Mouse (Mus musculus) hindbrain, embryonic 10.5 days (tissue): ENCODE data around the gene Rab11a. TPM values are rescaled to one million over a fixed set of nuclear protein-coding genes. Genes with fewer than 3 reads are reported as not detected.
"Not testable (repeated sequence)": the region's sequence is repeated elsewhere in the genome, so short reads cannot be mapped to it uniquely, and the experiment has no call there.

Experiments
- DNase-seq: peaks from one replicate; pipeline ENCODE4 v3.0.0-alpha.2; 2017; ENCODE audit warnings: low spot score
- H3K27ac ChIP-seq: fragments of 300-500 bp; sonication (generic); 2 replicates; pipeline ENCODE4 v1.5.1; 2016; ENCODE audit warnings: mild to moderate bottlenecking, moderate library complexity
- H3K27me3 ChIP-seq: fragments of 300-500 bp; sonication (generic); 2 replicates; pipeline ENCODE4 v1.6.1; 2016; ENCODE audit warnings: mild to moderate bottlenecking; ENCODE audit not compliant: poor library complexity, insufficient read depth, severe bottlenecking
- H3K36me3 ChIP-seq: fragments of 300-500 bp; sonication (generic); 2 replicates; pipeline ENCODE4 v1.6.1; 2016; ENCODE audit warnings: mild to moderate bottlenecking, moderate library complexity
- H3K4me1 ChIP-seq: fragments of 300-500 bp; sonication (generic); replicated peaks from 2 replicates; pipeline ENCODE4 v1.6.1; 2016; ENCODE audit warnings: mild to moderate bottlenecking
- H3K4me3 ChIP-seq: fragments of 300-500 bp; sonication (generic); 2 replicates; pipeline ENCODE4 v1.5.1; 2016; ENCODE audit warnings: mild to moderate bottlenecking, moderate library complexity
- H3K9me3 ChIP-seq: fragments of 300-500 bp; sonication (generic); 2 replicates; pipeline ENCODE4 v1.6.1; 2016; ENCODE audit warnings: mild to moderate bottlenecking, moderate library complexity
- WGBS: fragments of 180-500 bp; shearing (Covaris S2); methylation state at CpG from one replicate; pipeline ENCODE4 v1.1.7; 2016; 5-methylcytosine and 5-hydroxymethylcytosine counted together
- polyA plus RNA-seq: library from polyadenylated mRNA; unstranded; fragments of >200 nt; fragmentation: Nextera tagmentation; extraction: Ambion mirVana; gene quantifications from 2 replicates; pipeline ENCODE4 v1.2.1, GENCODE M21; 2016

Rab11a gene
- polyA plus RNA-seq, 1 experiment from 2014 or later = 299 TPM

- 15% methylated on average over 9 of the region's 9 CpGs for WGBS
- peak overlapping the region; percentile 93 for H3K27ac ChIP-seq
- no peaks in the 10 kb centered on the region for H3K9me3 ChIP-seq
- H3K27me3 ChIP-seq = no peaks in the 10 kb centered on the region
- H3K4me3 ChIP-seq = peak overlapping the region; percentile 97
- no peak for DNase-seq
- H3K36me3 ChIP-seq = no peaks in the 10 kb centered on the region
- peaks cover 9% of the 10 kb centered on the region for H3K4me1 ChIP-seq
Measured at GRCm38 (mm10) chr9:64736076-64736638, 1.4 kb downstream of the Rab11a start.

DNA sequence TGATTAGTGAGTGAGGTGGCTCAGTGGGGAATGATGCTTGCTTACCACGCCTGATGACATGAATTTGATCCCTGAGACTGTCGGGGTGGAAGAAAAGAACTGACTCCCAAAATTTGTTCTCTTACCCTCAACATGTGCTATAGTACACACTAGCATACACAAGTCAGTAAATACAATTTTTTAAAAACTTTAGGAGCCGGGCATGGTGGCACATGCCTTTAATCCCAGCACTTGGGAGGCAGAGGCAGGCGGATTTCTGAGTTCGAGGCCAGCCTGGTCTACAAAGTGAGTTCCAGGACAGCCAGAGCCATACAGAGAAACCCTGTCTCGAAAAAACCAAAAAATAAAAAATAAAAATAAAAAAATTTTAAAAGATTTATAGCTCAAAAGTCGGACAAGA is 2.6 kb downstream of the Rab11a start:
- not testable (repeated sequence) for H3K4me3 ChIP-seq, H3K27ac ChIP-seq, H3K36me3 ChIP-seq, DNase-seq, H3K9me3 ChIP-seq, H3K4me1 ChIP-seq, H3K27me3 ChIP-seq
- whole genome bisulfite sequencing = 90% methylated on average over 7 of the region's 7 CpGs

DNA sequence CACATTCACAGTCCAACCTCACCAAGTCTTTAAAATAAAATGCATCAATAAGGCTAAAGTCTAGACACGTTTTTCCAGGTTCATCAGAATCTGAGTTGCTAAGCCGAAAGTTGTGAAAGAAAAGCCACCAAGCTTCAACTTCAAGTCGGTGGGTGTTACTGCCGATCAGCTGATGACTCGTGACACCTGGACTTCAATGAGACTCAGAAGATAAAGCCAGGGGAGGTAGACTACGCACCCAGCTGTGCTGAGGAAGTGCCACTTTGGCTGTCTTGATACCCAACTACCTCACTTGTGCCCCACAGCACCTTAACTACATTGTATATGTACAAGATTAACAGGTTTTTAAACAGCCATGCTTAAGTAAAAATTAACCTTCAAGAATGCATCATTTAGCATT is 3.4 kb downstream of the Rab11a start:
- Histone ChIP-seq H3K4me3 (no peak overlapping the region), H3K27ac (no peak overlapping the region), H3K27me3 (no peaks in the 10 kb centered on the region), H3K36me3 (no peaks in the 10 kb centered on the region), H3K4me1 (peaks cover 9% of the 10 kb centered on the region), H3K9me3 (no peaks in the 10 kb centered on the region)
- no peak for DNase-seq
- 75% methylated on average over 6 of the region's 6 CpGs for WGBS

DNA sequence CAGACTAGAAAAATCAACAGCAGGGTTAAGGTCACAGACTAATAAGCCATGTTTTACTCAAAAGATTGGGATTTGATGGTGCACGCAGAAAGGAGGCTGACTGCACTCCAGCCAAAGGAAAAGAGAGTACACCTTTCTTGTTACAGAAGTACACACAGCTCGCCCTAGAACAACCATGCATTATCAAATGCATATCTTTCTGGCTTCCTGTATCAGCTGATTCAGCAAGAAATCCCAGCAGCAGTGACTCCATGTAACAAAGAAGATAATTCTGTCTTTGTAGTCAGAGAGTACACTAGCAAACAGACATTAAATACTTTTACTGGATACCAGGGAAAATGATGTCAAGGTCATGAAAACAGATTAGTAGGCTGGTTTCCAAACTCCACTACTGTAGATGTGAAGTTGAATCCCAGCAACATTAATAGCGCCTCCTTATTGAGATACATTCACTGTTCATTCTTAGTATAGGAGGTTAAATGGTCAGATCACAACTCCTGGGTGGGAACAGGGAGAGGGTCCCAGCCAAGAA is 6.5 kb downstream of the Rab11a start:
- DNase-seq = no peak
- Histone ChIP-seq H3K4me1 (peaks cover 4% of the 10 kb centered on the region), H3K27me3 (no peaks in the 10 kb centered on the region), H3K4me3 (no peak overlapping the region), H3K27ac (no peak overlapping the region), H3K9me3 (no peaks in the 10 kb centered on the region), H3K36me3 (peaks cover 21% of the 10 kb centered on the region)
- WGBS = 93% methylated on average over 3 of the region's 3 CpGs

- H3K4me1 ChIP-seq = no peaks in the 10 kb centered on the region
- DNase-seq = no peak
- no peak overlapping the region for H3K4me3 ChIP-seq
- peaks cover 53% of the 10 kb centered on the region for H3K36me3 ChIP-seq
- 94% methylated on average over 5 of the region's 5 CpGs for WGBS
- no peaks in the 10 kb centered on the region for H3K9me3 ChIP-seq
- H3K27ac ChIP-seq = no peak overlapping the region
- H3K27me3 ChIP-seq = no peaks in the 10 kb centered on the region
Measured at GRCm38 (mm10) chr9:64726454-64726853, 11.1 kb downstream of the Rab11a start.

DNA sequence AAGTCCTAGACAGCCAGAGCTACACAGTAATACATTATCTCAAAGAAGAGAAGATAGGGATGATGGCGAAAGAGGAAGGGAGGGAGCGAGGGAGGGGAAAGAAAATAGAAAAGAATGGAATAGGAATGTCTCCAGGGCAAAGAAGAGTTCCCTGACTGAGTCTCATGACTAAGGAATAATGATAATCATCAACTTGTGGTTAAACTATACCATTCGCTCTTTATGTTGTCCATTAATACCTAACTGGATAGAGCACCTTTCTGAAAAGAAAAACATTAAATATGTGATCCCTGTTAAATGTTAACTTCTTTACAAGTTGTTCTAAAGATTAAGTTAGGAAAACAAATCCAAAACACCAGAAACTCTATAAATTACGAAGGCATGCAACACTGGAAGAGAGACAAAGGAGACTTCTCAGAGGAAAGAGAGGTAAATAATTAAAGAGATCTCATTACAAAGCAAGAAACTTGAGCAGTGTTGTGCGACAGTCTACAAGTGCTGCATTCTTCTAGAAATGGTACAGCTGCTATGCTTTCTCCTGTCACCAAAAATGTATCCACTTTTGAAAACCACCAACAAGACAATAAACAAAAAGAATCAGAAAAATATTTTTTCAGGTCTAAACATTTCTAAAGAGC is 17.9 kb downstream of the Rab11a start:
- no peaks in the 10 kb centered on the region for H3K27me3 ChIP-seq
- H3K4me1 ChIP-seq = no peaks in the 10 kb centered on the region
- no peak overlapping the region for H3K4me3 ChIP-seq
- WGBS = 73% methylated on average over 5 of the region's 5 CpGs
- DNase-seq = no peak
- H3K36me3 ChIP-seq = peaks cover 42% of the 10 kb centered on the region
- no peak overlapping the region for H3K27ac ChIP-seq
- H3K9me3 ChIP-seq = no peaks in the 10 kb centered on the region

DNA sequence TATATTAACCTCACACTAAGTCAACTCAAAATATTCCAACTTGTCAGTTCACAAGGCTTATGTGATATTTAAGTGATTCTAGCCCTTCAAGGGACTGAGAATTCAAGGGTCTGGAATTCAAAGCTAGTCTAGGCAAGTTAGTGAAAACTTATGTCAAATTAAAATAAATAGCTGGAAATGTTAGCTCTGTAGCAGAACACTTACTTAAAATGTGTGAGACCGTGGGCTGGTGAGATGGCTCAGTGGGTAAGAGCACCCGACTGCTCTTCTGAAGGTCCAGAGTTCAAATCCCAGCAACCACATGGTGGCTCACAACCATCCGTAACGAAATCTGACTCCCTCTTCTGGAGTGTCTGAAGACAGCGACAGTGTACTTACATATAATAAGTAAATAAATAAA is 27.3 kb downstream of the Rab11a start:
- not testable (repeated sequence) for H3K27ac ChIP-seq, DNase-seq, H3K9me3 ChIP-seq, H3K4me1 ChIP-seq, H3K4me3 ChIP-seq, H3K27me3 ChIP-seq
- peaks cover 33% of the 10 kb centered on the region for H3K36me3 ChIP-seq
- WGBS = 98% methylated on average over 5 of the region's 5 CpGs

DNA sequence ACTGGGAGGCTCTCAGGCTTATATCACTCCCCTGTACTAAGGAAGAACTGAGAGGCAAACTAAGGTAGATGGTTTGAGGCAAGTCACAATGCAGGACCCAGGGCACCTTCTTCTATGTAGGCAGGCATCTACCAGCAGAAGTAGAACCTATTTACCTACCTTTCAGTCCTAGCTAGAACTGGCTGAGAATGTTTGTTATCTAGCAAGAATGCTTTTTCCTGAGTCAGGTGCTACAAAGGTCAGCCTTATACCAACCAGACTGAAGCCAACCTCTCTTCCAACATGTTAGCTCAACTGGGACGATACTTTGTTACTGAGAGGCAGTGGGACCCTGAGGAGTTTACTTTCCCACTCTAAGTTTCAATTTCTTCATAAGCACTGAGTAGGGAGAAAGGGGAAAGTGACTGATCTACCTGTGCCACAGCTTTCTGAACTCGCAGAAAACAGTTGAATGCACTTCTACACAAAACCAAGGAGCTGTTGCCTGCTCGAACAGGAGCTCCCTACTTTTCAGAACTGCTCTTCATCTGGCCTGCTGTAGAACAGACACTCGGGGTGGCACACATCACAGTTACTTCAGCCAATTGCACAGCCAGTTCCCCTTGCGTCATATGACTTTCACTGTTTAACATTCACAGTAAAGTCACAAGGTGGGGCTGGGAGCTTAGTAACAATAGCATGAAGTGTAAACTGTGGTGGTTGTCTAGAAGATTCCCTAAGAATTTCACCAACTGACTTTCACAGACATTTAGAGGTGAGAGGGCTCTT is 33.3 kb downstream of the Rab11a start:
- Histone ChIP-seq H3K4me1 (no peaks in the 10 kb centered on the region), H3K4me3 (no peak overlapping the region), H3K27me3 (no peaks in the 10 kb centered on the region), H3K9me3 (no peaks in the 10 kb centered on the region), H3K27ac (no peak overlapping the region), H3K36me3 (peaks cover 35% of the 10 kb centered on the region)
- 87% methylated on average over 5 of the region's 5 CpGs for WGBS
- no peak for DNase-seq

- Histone ChIP-seq H3K36me3 (peaks cover 32% of the 10 kb centered on the region), H3K27ac (no peak overlapping the region), H3K4me3 (no peak overlapping the region), H3K4me1 (no peaks in the 10 kb centered on the region), H3K27me3 (no peaks in the 10 kb centered on the region), H3K9me3 (no peaks in the 10 kb centered on the region)
- no peak for DNase-seq
Measured at GRCm38 (mm10) chr9:64703420-64703965, 34.1 kb downstream of the Rab11a start.

DNA sequence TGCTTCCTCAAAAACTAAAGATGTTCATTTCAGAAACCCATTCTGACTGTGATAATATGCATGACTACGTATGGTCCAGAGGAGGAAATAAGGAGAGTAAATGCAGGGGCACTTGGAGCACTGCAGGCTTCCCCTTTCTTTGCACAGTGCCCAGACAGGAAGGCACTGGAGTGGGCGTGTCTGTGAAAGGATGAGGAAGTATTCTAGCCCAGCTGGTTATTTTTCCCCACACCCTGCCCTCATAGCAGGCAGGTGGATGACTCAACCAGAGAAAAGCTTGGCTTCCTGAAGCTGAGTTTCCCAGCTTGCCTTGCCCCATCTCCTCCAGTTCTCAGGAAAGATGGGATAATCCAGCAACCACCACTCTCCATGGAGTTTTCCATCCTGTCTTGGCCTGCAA is 34.6 kb downstream of the Rab11a start:
- H3K4me1 ChIP-seq = no peaks in the 10 kb centered on the region
- H3K36me3 ChIP-seq = peaks cover 29% of the 10 kb centered on the region
- H3K9me3 ChIP-seq = no peaks in the 10 kb centered on the region
- DNase-seq = no peak
- WGBS = 78% methylated on average over 2 of the region's 2 CpGs
- no peak overlapping the region for H3K27ac ChIP-seq
- H3K4me3 ChIP-seq = no peak overlapping the region
- no peaks in the 10 kb centered on the region for H3K27me3 ChIP-seq

DNA sequence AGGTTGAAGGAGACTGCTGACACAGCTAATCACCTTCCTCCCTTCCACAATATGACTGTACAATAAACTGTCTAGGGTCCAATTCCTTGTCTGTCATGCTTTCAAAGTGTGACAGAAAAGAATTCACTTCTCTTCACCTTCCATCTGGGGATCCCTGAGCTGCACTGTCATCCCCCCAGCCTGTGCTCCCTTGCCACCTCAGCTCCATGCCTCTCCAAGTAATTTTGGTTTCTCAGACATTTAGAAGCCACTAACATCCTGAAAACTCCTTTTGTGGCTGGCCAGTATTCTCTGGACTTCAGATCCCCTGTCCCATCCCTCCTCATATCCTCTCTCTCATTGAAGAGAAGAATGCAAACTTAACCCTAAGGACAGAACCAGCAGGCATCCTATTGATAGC is 35.2 kb downstream of the Rab11a start:
- Histone ChIP-seq H3K9me3 (no peaks in the 10 kb centered on the region), H3K27me3 (no peaks in the 10 kb centered on the region), H3K27ac (no peak overlapping the region), H3K4me3 (no peak overlapping the region), H3K4me1 (no peaks in the 10 kb centered on the region), H3K36me3 (peaks cover 28% of the 10 kb centered on the region; the same call in 1 of the 2 replicates)
- no peak for DNase-seq

DNA sequence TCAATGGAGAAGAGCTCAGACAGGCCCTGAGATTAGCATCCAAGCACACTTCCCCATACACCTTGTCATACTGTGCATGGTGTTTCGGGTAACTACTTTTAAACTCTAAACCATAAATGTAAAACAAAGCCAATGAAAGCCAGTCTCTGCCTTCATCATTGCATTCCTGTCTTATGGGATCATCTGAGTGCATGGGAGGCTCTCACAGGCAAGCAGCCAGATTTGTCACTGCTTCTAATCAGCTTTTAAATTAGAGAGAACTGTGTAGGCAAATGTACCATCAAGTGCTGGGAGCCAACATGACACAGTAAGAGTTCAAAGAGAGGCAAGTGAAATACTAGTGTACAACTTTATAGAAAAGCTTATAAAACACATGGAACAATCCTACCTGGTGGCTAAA is 35.9 kb downstream of the Rab11a start:
- 97% methylated on average over 1 of the region's 1 CpGs for WGBS
- Histone ChIP-seq H3K4me1 (no peaks in the 10 kb centered on the region), H3K9me3 (no peaks in the 10 kb centered on the region), H3K27me3 (no peaks in the 10 kb centered on the region), H3K36me3 (peaks cover 27% of the 10 kb centered on the region; the same call in 1 of the 2 replicates), H3K27ac (no peak overlapping the region), H3K4me3 (no peak overlapping the region)
- DNase-seq = no peak
